Comparison of ENCODE assay signal across 8 mouse cellular contexts in the genomic region with DNA sequence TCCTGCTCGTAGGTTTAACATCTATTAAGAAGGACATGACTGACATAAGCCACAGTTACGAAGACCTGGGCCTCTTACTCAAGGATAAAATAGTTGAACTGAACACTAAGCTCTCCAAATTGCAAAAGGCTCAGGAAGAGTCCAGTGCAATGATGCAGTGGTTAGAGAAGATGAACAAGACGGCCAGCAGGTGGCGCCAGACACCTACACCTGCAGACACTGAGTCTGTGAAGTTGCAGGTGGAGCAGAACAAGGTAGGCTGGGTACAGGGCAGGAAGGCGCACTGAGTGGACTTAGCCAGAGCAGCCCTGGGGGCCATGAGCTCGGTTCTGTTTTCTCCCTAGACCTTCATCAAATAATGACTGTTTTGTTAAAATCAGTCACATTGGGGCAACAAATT.
A peak's percentile ranks its signal among the peaks of the same experiment; 100 is the strongest.
DNase-seq lines count a peak whose midpoint lies in the region; ATAC-seq and TF ChIP-seq lines count a peak whose summit lies in the region.

No protein-coding gene starts in this region.

- peaks cover 37% of the 10 kb centered on the region for H3K36me3 ChIP-seq in embryonic facial prominence, embryonic 10.5 days (replicated peaks)
- H3K36me3 ChIP-seq in kidney, embryonic 16.5 days (ENCODE audit: insufficient read depth, low read length) = 0 out of 2 replicates have a peak, but pooled peaks cover 12% of the 10 kb centered on the region
- no peaks in the 10 kb centered on the region; the same call in 1 of the 2 replicates for H3K36me3 ChIP-seq in liver, adult 2 months (ENCODE audit: control insufficient read depth, insufficient read depth, low read length)
- H3K36me3 ChIP-seq in stomach, embryonic 14.5 days (ENCODE audit: control insufficient read depth, insufficient read depth, low read length) = no peaks in the 10 kb centered on the region

- H3K4me1 ChIP-seq in embryonic facial prominence, embryonic 10.5 days = no peaks in the 10 kb centered on the region
- no peaks in the 10 kb centered on the region for H3K4me1 ChIP-seq in kidney, embryonic 16.5 days (ENCODE audit: insufficient read depth, low read length)
- H3K4me1 ChIP-seq in liver, adult 2 months (ENCODE audit: control insufficient read depth, insufficient read depth, low read length) = no peaks in the 10 kb centered on the region
- no peaks in the 10 kb centered on the region for H3K4me1 ChIP-seq in stomach, embryonic 14.5 days (ENCODE audit: control insufficient read depth, insufficient read depth, low read length)

- DNase-seq in 416B (ENCODE audit: low read depth) = peak; percentile 65
- DNase-seq in adrenal gland, postnatal 10 days = peak; percentile 85
- peak; percentile 84 for DNase-seq in embryonic facial prominence, embryonic 10.5 days (ENCODE audit: low spot score)
- DNase-seq in heart, adult 9 months (ENCODE audit: low spot score in 2 of 2) = peak; percentile 29 to 62
- DNase-seq in liver, adult 2 months (ENCODE audit: extremely low read depth, low read depth, low spot score) = peak; percentile 64
- DNase-seq in neural tube, embryonic 10.5 days (ENCODE audit: extremely low spot score, low spot score) = peak; percentile 68

- no peaks in the 10 kb centered on the region for H3K79me2 ChIP-seq in liver, adult 2 months (ENCODE audit: control insufficient read depth, insufficient read depth, low read length)

- no peaks in the 10 kb centered on the region for H3K9me3 ChIP-seq in embryonic facial prominence, embryonic 10.5 days
- no peaks in the 10 kb centered on the region for H3K9me3 ChIP-seq in kidney, embryonic 16.5 days (ENCODE audit: low read length)
- H3K9me3 ChIP-seq in stomach, embryonic 14.5 days (ENCODE audit: control insufficient read depth, low read depth, low read length) = no peaks in the 10 kb centered on the region

- peak; percentile 91 for ATAC-seq in kidney, embryonic 16.5 days (ENCODE audit: low FRiP score, low TSS enrichment)
- peak; percentile 77; the same call in 1 of the 2 replicates for ATAC-seq in stomach, embryonic 14.5 days (ENCODE audit: insufficient number of reproducible peaks, insufficient read depth, low FRiP score, low read depth)

- no peak overlapping the region for H3K4me2 ChIP-seq in kidney, embryonic 16.5 days (replicated peaks; ENCODE audit: low read depth, low read length)
- no peak overlapping the region for H3K4me2 ChIP-seq in stomach, embryonic 14.5 days (replicated peaks; ENCODE audit: low read depth, low read length)

- H3K27ac ChIP-seq in embryonic facial prominence, embryonic 10.5 days (replicated peaks) = no peak overlapping the region
- H3K27ac ChIP-seq in kidney, embryonic 16.5 days (ENCODE audit: low read length) = no peak overlapping the region
- no peak overlapping the region for H3K27ac ChIP-seq in liver, adult 2 months (replicated peaks; ENCODE audit: insufficient read depth, low read depth, low read length)
- H3K27ac ChIP-seq in stomach, embryonic 14.5 days (ENCODE audit: low read length) = no peak overlapping the region

- no peaks in the 10 kb centered on the region for H3K27me3 ChIP-seq in embryonic facial prominence, embryonic 10.5 days (replicated peaks; ENCODE audit: low read depth, poor library complexity, severe bottlenecking)
- H3K27me3 ChIP-seq in kidney, embryonic 16.5 days (ENCODE audit: insufficient read depth, low read length) = no peaks in the 10 kb centered on the region
- H3K27me3 ChIP-seq in liver, adult 2 months (ENCODE audit: control insufficient read depth, insufficient read depth, low read length) = no peaks in the 10 kb centered on the region
- H3K27me3 ChIP-seq in stomach, embryonic 14.5 days (ENCODE audit: control insufficient read depth, insufficient read depth, low read length) = no peaks in the 10 kb centered on the region

- no peak for TF ChIP-seq POLR2A in liver, adult 2 months (IDR thresholded peaks at IDR 0.05; ENCODE audit: extremely low read depth, insufficient read depth, low read length)

- 38% methylated on average over 6 of the region's 6 CpGs for WGBS in embryonic facial prominence, embryonic 10.5 days
- WGBS in kidney, embryonic 16.5 days = 34% methylated on average over 6 of the region's 6 CpGs
- 30% methylated on average over 6 of the region's 6 CpGs for WGBS in liver, adult 2 months
- 26% methylated on average over 6 of the region's 6 CpGs for WGBS in stomach, embryonic 14.5 days

- H3K9ac ChIP-seq in kidney, embryonic 16.5 days (replicated peaks; ENCODE audit: low read length) = no peak overlapping the region
- H3K9ac ChIP-seq in liver, adult 2 months (ENCODE audit: low read depth, low read length) = no peak overlapping the region
- H3K9ac ChIP-seq in stomach, embryonic 14.5 days (replicated peaks; ENCODE audit: low read depth, low read length) = no peak overlapping the region

- peak; percentile 98 for TF ChIP-seq CTCF in liver, adult 2 months (IDR thresholded peaks at IDR 0.05; ENCODE audit: low read depth, low read length)

- H3K4me3 ChIP-seq in embryonic facial prominence, embryonic 10.5 days = no peak overlapping the region
- no peak overlapping the region for H3K4me3 ChIP-seq in kidney, embryonic 16.5 days (ENCODE audit: low read length)
- H3K4me3 ChIP-seq in liver, adult 2 months (ENCODE audit: insufficient read depth, low read depth, low read length) = no peak overlapping the region
- H3K4me3 ChIP-seq in stomach, embryonic 14.5 days (ENCODE audit: low read depth, low read length) = no peak overlapping the region
